Mouse (Mus musculus): ENCODE results near the gene Prcp. TPM values are rescaled to one million over a fixed set of nuclear protein-coding genes. Genes with fewer than 3 reads are reported as not detected.
A peak's percentile ranks its signal among the peaks of the same experiment; 100 is the strongest.
"Not testable (repeated sequence)": the region's sequence is repeated elsewhere in the genome, so short reads cannot be mapped to it uniquely, and the experiment has no call there.

The Prcp gene
- total and polyA plus RNA-seq, 2 experiments from 2014 or later, result 12.8 to 20.1 TPM

- TF ChIP-seq CTCF (IDR thresholded peaks at IDR 0.05), result no peak
- WGBS, result 78% methylated on average over 6 of the region's 6 CpGs
These were observed 46.0 kb downstream of the Prcp start for GRCm38 (mm10) chr7:92920172-92920856.

GRCm38 (mm10) chr7:92920857-92921172 is 46.5 kb downstream of the Prcp start:
- Histone ChIP-seq H3K9me3 (ENCODE audit: low read length) (no peaks in the 10 kb centered on the region), H3K36me3 (ENCODE audit: insufficient read depth, low read length) (no peaks in the 10 kb centered on the region), H3K4me3 (ENCODE audit: low read depth, low read length) (no peak overlapping the region), H3K27me3 (ENCODE audit: insufficient read depth, low read length) (no peaks in the 10 kb centered on the region), H3K4me1 (ENCODE audit: insufficient read depth, low read length) (no peaks in the 10 kb centered on the region), H3K4me2 (ENCODE audit: low read depth, low read length, poor library complexity, severe bottlenecking) (no peak overlapping the region), H3K27ac (ENCODE audit: low read depth, low read length) (no peak overlapping the region), H3K9ac (replicated peaks; ENCODE audit: low read length, poor library complexity, severe bottlenecking) (no peak overlapping the region)
- ATAC-seq (ENCODE audit: low FRiP score) (no peak), DNase-seq (ENCODE audit: low spot score) (no peak)
- TF ChIP-seq CTCF (IDR thresholded peaks at IDR 0.05), result no peak
- WGBS, result 82% methylated on average over 2 of the region's 2 CpGs

More at GRCm38 (mm10) chr7:92920172-92920856, 46.0 kb downstream of the Prcp start:
- Histone ChIP-seq H3K27me3 (ENCODE audit: insufficient read depth, low read length) (no peaks in the 10 kb centered on the region), H3K36me3 (ENCODE audit: insufficient read depth, low read length) (no peaks in the 10 kb centered on the region), H3K9me3 (ENCODE audit: low read length) (no peaks in the 10 kb centered on the region), H3K4me3 (ENCODE audit: low read depth, low read length) (no peak overlapping the region), H3K9ac (replicated peaks; ENCODE audit: low read length, poor library complexity, severe bottlenecking) (no peak overlapping the region), H3K4me2 (ENCODE audit: low read depth, low read length, poor library complexity, severe bottlenecking) (no peak overlapping the region), H3K27ac (ENCODE audit: low read depth, low read length) (no peak overlapping the region), H3K4me1 (ENCODE audit: insufficient read depth, low read length) (no peaks in the 10 kb centered on the region)
- ATAC-seq (ENCODE audit: low FRiP score) (no peak), DNase-seq (ENCODE audit: low spot score) (no peak)

- H3K9me3 ChIP-seq (ENCODE audit: low read length), result no peaks in the 10 kb centered on the region
- DNase-seq (ENCODE audit: low spot score) (no peak), ATAC-seq (ENCODE audit: low FRiP score) (no peak)
- H3K4me2 ChIP-seq (ENCODE audit: low read depth, low read length, poor library complexity, severe bottlenecking), result no peak overlapping the region
- H3K36me3 ChIP-seq (ENCODE audit: insufficient read depth, low read length), result no peaks in the 10 kb centered on the region
- TF ChIP-seq CTCF (IDR thresholded peaks at IDR 0.05), result 0 out of 2 replicates have a peak, but pooled peaks have one; percentile 7
- H3K4me1 ChIP-seq (ENCODE audit: insufficient read depth, low read length), result no peaks in the 10 kb centered on the region
- H3K9ac ChIP-seq (replicated peaks; ENCODE audit: low read length, poor library complexity, severe bottlenecking), result no peak overlapping the region
- WGBS, result 87% methylated on average over 8 of the region's 8 CpGs
- no peak overlapping the region for H3K4me3 ChIP-seq (ENCODE audit: low read depth, low read length)
- no peaks in the 10 kb centered on the region for H3K27me3 ChIP-seq (ENCODE audit: insufficient read depth, low read length)
- no peak overlapping the region for H3K27ac ChIP-seq (ENCODE audit: low read depth, low read length)
These were observed 58.5 kb downstream of the Prcp start for GRCm38 (mm10) chr7:92932792-92933191.

- H3K4me3 ChIP-seq (ENCODE audit: low read depth, low read length); H3K27ac ChIP-seq (ENCODE audit: low read depth, low read length); H3K4me2 ChIP-seq (ENCODE audit: low read depth, low read length, poor library complexity, severe bottlenecking); H3K4me1 ChIP-seq (ENCODE audit: insufficient read depth, low read length); H3K9me3 ChIP-seq (ENCODE audit: low read length); H3K9ac ChIP-seq (replicated peaks; ENCODE audit: low read length, poor library complexity, severe bottlenecking); H3K27me3 ChIP-seq (ENCODE audit: insufficient read depth, low read length); H3K36me3 ChIP-seq (ENCODE audit: insufficient read depth, low read length): not testable (repeated sequence)
- DNase-seq (ENCODE audit: low spot score) (peak; percentile 44), ATAC-seq (ENCODE audit: low FRiP score) (peak; percentile 38; the same call in 1 of the 2 replicates)
- WGBS, result 33% methylated on average over 4 of the region's 4 CpGs
These were observed 59.2 kb downstream of the Prcp start for GRCm38 (mm10) chr7:92933308-92933948.

- Histone ChIP-seq H3K9ac (replicated peaks; ENCODE audit: low read length, poor library complexity, severe bottlenecking) (no peak overlapping the region), H3K27me3 (ENCODE audit: insufficient read depth, low read length) (no peaks in the 10 kb centered on the region), H3K4me1 (ENCODE audit: insufficient read depth, low read length) (no peaks in the 10 kb centered on the region), H3K9me3 (ENCODE audit: low read length) (no peaks in the 10 kb centered on the region), H3K4me2 (ENCODE audit: low read depth, low read length, poor library complexity, severe bottlenecking) (no peak overlapping the region), H3K27ac (ENCODE audit: low read depth, low read length) (no peak overlapping the region), H3K4me3 (ENCODE audit: low read depth, low read length) (no peak overlapping the region), H3K36me3 (ENCODE audit: insufficient read depth, low read length) (no peaks in the 10 kb centered on the region)
- no peak for ATAC-seq (ENCODE audit: low FRiP score)
- TF ChIP-seq CTCF (IDR thresholded peaks at IDR 0.05), result no peak
- 14% methylated on average over 5 of the region's 5 CpGs for WGBS
- DNase-seq (ENCODE audit: low spot score), result no peak
These were observed 62.5 kb downstream of the Prcp start for GRCm38 (mm10) chr7:92936747-92937146.

GRCm38 (mm10) chr7:92937955-92938354 is 63.7 kb downstream of the Prcp start:
- Histone ChIP-seq H3K4me2 (ENCODE audit: low read depth, low read length, poor library complexity, severe bottlenecking) (no peak overlapping the region), H3K27me3 (ENCODE audit: insufficient read depth, low read length) (no peaks in the 10 kb centered on the region), H3K27ac (ENCODE audit: low read depth, low read length) (no peak overlapping the region), H3K4me3 (ENCODE audit: low read depth, low read length) (no peak overlapping the region), H3K36me3 (ENCODE audit: insufficient read depth, low read length) (no peaks in the 10 kb centered on the region), H3K4me1 (ENCODE audit: insufficient read depth, low read length) (no peaks in the 10 kb centered on the region), H3K9ac (replicated peaks; ENCODE audit: low read length, poor library complexity, severe bottlenecking) (no peak overlapping the region), H3K9me3 (ENCODE audit: low read length) (no peaks in the 10 kb centered on the region)
- 24% methylated on average over 6 of the region's 6 CpGs for WGBS
- ATAC-seq (ENCODE audit: low FRiP score) (no peak), DNase-seq (ENCODE audit: low spot score) (peak; percentile 54)
- TF ChIP-seq CTCF (IDR thresholded peaks at IDR 0.05), result peak; percentile 68

All from midbrain, postnatal 0 days (tissue).